Mouse (Mus musculus) urinary bladder, adult 18-20 months (tissue): ENCODE measurements around the gene L3mbtl4.

Experiments
- DNase-seq, 2 experiments: peaks; one replicate each; pipeline ENCODE4 v3.0.0; 2022; ENCODE audit warnings: low spot score in 2 of 2, mixed read lengths in 2 of 2

Gene L3mbtl4

DNA sequence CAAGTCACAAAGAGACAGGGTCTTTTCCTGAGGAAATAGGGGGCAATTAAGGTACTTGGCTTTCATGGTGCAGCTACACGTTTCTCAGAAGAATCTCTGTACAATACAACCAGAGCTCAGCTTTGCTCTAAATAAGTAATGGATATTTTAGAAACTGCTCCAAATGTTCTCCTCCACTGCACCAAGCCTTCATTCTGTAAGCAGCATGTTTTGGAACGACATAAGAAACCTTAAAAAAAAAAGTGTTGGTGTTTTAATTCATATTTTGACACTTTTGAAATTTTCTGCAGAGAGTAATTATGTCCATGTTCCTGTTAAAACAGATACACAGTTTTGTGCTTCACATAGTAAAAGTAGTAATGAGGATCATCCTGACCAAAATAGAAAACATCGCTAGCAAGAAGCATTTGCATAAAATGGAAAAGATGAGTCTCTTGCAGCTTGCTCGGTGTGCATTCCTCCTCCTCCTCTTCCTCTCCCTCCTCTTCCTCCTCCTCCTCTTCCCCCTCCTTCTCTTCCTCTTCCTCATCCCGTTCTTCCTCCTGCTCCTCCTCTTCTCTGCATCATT, 369.0 kb downstream of the L3mbtl4 start:
- DNase-seq, result no peak

DNA sequence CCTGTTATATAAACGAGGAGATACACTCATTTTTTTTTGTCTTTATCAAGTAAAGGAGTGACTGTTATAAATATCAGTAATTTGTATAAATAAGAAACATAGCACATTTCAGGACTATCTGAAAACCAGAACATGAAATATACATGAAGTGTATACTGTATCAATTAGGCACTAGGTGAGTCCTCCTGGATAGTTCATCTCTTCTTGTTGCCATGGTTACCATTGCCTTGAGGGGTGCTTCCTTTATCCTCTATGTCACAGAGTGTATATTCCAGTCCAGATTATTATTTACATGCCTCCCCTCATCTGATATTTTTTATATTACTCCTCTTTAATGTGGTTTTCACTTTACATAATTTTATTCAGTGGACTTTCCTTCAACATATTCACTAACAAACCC, 392.9 kb downstream of the L3mbtl4 start:
- DNase-seq, result no peak

- no peak for DNase-seq
Observed at GRCm38 (mm10) chr17:68672088-68672504, 398.5 kb downstream of the L3mbtl4 start.

- no peak for DNase-seq
Observed at GRCm38 (mm10) chr17:68710701-68711100, 437.1 kb downstream of the L3mbtl4 start.

DNA sequence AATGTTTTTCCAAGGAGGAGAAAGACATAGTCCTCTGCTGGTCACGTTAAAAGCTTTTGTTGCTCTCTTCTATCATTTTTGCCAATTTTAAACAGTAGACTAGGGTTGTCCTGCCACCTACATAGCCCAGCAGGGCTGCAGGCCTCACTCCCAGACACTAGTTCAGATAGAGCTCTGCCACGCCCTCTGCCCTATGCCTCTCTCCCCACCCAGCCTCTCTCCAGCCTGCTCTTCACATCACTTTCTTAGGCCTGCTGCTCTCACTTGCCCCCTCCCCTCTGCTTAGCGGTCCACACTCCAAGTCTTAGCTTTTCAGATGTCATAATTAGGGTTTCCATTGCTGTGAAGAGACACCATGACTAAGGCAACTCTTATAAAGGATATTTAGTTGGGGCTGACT, 437.8 kb downstream of the L3mbtl4 start:
- DNase-seq, result no peak

- DNase-seq, result no peak
Observed at GRCm38 (mm10) chr17:68748296-68748695, 474.7 kb downstream of the L3mbtl4 start.

GRCm38 (mm10) chr17:68750513-68750912, 476.9 kb downstream of the L3mbtl4 start:
- DNase-seq, result no peak

DNA sequence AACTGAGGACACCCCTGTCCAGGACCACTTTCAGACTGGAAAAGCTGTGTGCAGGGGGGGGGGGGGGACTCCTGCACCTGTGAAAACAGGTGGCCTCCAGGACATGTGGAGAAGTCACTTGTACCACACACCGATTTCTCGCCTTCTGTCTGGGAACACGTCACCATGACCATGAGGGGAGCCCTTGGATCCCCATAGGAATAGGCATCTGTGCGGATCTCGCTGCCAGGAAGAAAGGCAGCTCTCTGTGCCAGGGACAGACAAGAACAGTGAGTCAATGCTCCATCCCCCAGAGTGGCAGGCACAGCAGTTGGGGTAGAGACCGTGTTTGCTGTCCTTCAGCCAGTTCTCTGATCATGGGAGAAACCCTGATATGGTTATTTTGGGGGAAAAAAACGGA, 479.5 kb downstream of the L3mbtl4 start:
- DNase-seq, result no peak

DNA sequence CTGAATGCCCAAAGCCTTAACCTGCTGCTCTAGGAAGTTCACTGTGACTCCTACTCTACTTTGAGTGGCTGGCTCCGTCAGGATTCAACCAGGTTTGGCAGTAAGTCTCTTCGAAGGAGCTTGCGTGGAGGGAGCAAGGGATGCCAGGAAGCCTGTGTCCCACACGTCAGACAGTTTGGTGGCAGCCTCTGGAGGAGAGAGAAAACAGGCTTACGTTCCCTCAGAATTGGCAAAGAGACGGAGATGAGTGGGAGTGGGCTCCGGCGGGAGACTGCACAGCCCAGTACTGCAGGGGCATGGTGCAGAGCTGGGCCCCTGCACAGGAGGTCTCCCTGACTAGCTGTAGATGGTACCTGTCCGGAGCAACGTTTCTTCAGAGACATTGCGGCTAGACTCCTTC, 481.2 kb downstream of the L3mbtl4 start:
- DNase-seq, result no peak

DNA sequence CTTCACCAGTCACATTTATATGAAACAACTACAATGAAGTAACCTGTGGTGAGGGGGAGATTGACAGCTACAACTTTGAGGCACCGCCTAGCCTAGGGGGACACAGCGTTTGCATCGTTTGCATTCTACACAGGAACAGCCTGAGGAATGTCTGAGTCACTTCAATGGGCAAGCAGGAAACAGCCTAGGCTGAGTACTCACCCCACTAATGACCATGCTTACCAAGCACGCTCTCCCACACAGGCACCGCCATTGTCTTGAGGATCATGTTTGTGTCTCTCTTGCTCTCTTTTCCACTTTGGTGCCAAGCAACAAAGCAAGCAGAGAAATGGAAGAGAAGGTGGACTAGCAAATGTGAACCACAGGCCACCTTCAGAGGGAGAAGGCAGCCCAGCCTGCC, 484.8 kb downstream of the L3mbtl4 start:
- DNase-seq, result no peak

GRCm38 (mm10) chr17:68758936-68759335, 485.3 kb downstream of the L3mbtl4 start:
- no peak for DNase-seq

DNA sequence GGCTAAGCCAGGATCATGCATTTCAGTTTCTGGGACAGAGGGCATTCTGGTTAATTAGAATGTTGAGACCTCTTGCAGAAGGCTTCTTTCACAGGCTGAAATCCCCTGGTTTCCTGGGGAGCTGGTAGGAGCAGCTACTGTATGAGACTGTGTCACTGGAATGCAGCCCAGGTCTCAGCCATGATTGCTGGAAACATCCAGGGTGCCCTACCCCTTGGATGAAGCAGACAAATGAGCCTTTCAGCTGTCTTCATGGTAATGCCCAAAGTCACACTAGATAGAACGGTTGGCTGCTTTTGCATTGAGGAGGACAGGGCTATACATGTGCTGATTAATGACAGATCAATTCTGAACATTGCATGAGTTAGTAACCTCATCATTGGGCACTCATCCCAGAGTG, 486.4 kb downstream of the L3mbtl4 start:
- DNase-seq, result no peak

- no peak for DNase-seq
Observed at GRCm38 (mm10) chr17:68764329-68764880, 490.8 kb downstream of the L3mbtl4 start.

- no peak for DNase-seq
Observed at GRCm38 (mm10) chr17:68769561-68769960, 496.0 kb downstream of the L3mbtl4 start.

DNA sequence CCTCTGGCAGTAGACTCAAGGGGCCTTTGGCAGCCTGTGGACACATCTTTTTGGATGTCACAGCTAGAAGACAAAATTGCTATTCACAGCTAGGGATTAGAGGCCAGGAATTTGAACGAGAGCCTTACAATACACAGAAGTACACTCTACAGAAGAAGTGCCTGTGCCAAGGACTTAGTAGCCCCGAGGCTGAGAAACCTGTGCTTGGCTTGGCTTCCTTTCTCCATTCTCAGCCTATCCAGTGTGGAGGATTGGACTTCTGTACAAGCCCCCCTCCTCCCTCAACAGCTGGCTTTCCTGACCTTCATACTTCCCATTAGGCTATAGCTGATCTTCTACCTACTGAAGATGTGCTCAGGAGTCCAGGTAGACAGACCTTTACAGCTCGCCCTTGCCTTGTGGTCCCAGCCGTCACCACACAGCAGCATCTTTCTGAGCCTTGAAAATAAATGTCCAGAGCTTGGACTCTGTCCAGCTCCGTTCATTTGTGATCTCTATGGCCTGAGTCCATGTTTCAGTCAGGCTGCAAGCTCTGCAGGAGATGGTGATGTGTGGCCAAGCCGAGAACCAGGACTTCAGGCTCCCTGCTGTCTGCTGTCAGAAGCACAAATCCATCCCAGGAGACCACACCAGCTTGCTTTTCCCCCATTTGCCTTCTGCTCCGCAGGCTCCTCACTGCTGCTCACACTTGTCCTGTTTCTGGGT, 497.6 kb downstream of the L3mbtl4 start:
- DNase-seq, result no peak

DNA sequence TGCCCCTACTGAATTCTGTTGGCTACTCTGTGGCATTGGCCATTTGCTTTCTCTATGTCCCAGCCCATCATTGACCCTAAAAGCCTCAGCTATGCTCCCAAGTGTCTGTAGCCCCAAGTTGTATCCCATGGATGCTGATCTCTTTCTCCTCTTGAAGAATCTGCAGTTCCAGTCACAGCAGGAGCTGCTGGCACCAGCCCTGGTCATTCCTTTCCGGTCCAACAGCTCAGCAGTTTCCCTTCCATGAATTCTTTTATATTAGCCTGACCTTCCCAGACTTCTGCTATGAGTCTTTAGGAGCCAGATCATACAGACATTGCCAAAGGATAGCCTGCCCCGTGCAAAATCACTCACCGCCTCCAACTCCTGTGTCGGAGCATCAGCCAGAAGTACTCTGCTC, 520.1 kb downstream of the L3mbtl4 start:
- no peak for DNase-seq

DNA sequence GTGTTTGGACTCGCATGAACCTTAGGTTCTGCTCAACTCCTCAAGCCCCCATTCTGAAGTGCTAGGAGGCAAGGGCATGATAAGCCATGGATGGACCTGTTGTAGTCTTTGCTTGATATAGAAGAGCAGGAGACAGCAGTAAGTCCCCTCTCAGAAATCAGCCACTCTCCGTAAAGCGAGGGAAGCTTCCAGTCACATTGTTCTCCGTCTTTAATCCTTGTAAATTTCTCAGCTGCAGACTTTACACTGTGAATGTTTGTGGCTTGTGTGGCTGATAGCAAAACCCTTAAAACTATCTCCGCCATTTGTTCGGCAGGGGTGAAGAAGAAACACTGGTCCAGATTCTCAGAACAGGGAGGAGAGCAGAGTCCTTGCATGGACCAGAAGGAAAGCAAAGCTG, 552.7 kb downstream of the L3mbtl4 start, which contains the start of gene Tmem200c:
TSS of gene Tmem200c (plus strand) at position 301 of the 400 bp plus-strand sequence.
- DNase-seq, result no peak
